Mouse (Mus musculus) ovary, postnatal 36 days (tissue): ENCODE results near the gene 1500009C09Rik.

Experiments used
- DNase-seq: peaks from one replicate; pipeline ENCODE4 v3.0.0; 2022; ENCODE audit warnings: low spot score, mixed read lengths

The 1500009C09Rik gene

GRCm38 (mm10) chr15:82252097-82252496, at the start of gene 1500009C09Rik:
Gene 1500009C09Rik (plus strand): TSS chr15:82252397.
- no peak for DNase-seq

- no peak for DNase-seq
These were observed 49.1 kb upstream of the 1500009C09Rik start for GRCm38 (mm10) chr15:82203090-82203489.

GRCm38 (mm10) chr15:82203611-82204351, 48.4 kb upstream of the 1500009C09Rik start:
- DNase-seq = no peak

GRCm38 (mm10) chr15:82204680-82205371, 47.4 kb upstream of the 1500009C09Rik start:
- no peak for DNase-seq

- DNase-seq = peak; percentile 64
These were observed 45.7 kb upstream of the 1500009C09Rik start for GRCm38 (mm10) chr15:82206365-82207104.

GRCm38 (mm10) chr15:82207105-82207459, 45.1 kb upstream of the 1500009C09Rik start:
- DNase-seq = no peak

- DNase-seq = no peak
These were observed 44.5 kb upstream of the 1500009C09Rik start for GRCm38 (mm10) chr15:82207504-82208219.

GRCm38 (mm10) chr15:82208307-82208706, 43.9 kb upstream of the 1500009C09Rik start:
- DNase-seq = no peak

- DNase-seq = no peak
These were observed 42.7 kb upstream of the 1500009C09Rik start for GRCm38 (mm10) chr15:82209295-82210050.

GRCm38 (mm10) chr15:82210801-82211200, 41.4 kb upstream of the 1500009C09Rik start:
- DNase-seq = no peak

GRCm38 (mm10) chr15:82211281-82211680, 40.9 kb upstream of the 1500009C09Rik start:
- DNase-seq = no peak

GRCm38 (mm10) chr15:82211911-82212751, 40.1 kb upstream of the 1500009C09Rik start:
- DNase-seq = peak; percentile 27

GRCm38 (mm10) chr15:82212752-82213063, 39.5 kb upstream of the 1500009C09Rik start, which contains the start of gene Shisa8:
Gene Shisa8 (minus strand): TSS chr15:82212815.
- no peak for DNase-seq

- no peak for DNase-seq
These were observed 39.0 kb upstream of the 1500009C09Rik start for GRCm38 (mm10) chr15:82213222-82213621.

GRCm38 (mm10) chr15:82215332-82216046, 36.7 kb upstream of the 1500009C09Rik start:
- DNase-seq = no peak

GRCm38 (mm10) chr15:82216142-82216827, 35.9 kb upstream of the 1500009C09Rik start:
- DNase-seq = no peak

- no peak for DNase-seq
These were observed 35.2 kb upstream of the 1500009C09Rik start for GRCm38 (mm10) chr15:82217039-82217438.

- no peak for DNase-seq
These were observed 34.2 kb upstream of the 1500009C09Rik start for GRCm38 (mm10) chr15:82217980-82218379.
